In genomic region chr14:86889070-86889804, GRCm38 (mm10) we compare ENCODE assay signal across 28 mouse cellular contexts.
DNase-seq lines count a peak whose midpoint lies in the region; ATAC-seq lines count a peak whose summit lies in the region.
"Had no signal": no experiment of that assay in that cellular context is flagged by ENCODE, and none has a peak within 500 bp of the region (broad histone marks: within the 10 kb centered on the region; RNA-seq: fewer than 3 reads in every experiment).

No protein-coding gene starts in this region.

- intact Hi-C loops in heart, postnatal 10 days (cut with DNase I) = no loop called here

- H3K9me3 ChIP-seq in heart, embryonic 10.5 days = no peaks in the 10 kb centered on the region
- H3K9me3 ChIP-seq in heart, embryonic 16.5 days (replicated peaks; ENCODE audit: control insufficient read depth, low read length) = peaks cover 3% of the 10 kb centered on the region; the same call in 1 of the 2 replicates
- no peaks in the 10 kb centered on the region for H3K9me3 ChIP-seq in lung, embryonic 15.5 days
- H3K9me3 ChIP-seq: forebrain, embryonic 15.5 days; kidney, embryonic 15.5 days; limb, embryonic 15.5 days; liver, embryonic 13.5 days; midbrain, embryonic 13.5 days; neural tube, embryonic 13.5 days had no signal

- H3K36me3 ChIP-seq in heart, embryonic 10.5 days = peaks cover 16% of the 10 kb centered on the region
- peaks cover 3% of the 10 kb centered on the region; the same call in 1 of the 2 replicates for H3K36me3 ChIP-seq in heart, embryonic 16.5 days (ENCODE audit: control insufficient read depth, insufficient read depth)
- H3K36me3 ChIP-seq in lung, embryonic 15.5 days = no peaks in the 10 kb centered on the region; the same call in 1 of the 2 replicates
- H3K36me3 ChIP-seq: forebrain, embryonic 15.5 days; limb, embryonic 15.5 days; midbrain, embryonic 13.5 days; neural tube, embryonic 13.5 days had no signal

- H3K27me3 ChIP-seq in heart, embryonic 10.5 days (ENCODE audit: insufficient read depth, poor library complexity, severe bottlenecking) = no peaks in the 10 kb centered on the region
- H3K27me3 ChIP-seq in heart, embryonic 16.5 days (ENCODE audit: control insufficient read depth, insufficient read depth, low read length) = no peaks in the 10 kb centered on the region
- H3K27me3 ChIP-seq in lung, embryonic 15.5 days = no peaks in the 10 kb centered on the region
- H3K27me3 ChIP-seq: forebrain, embryonic 15.5 days; kidney, embryonic 15.5 days; limb, embryonic 15.5 days; liver, embryonic 13.5 days; midbrain, embryonic 13.5 days; neural tube, embryonic 13.5 days; Patski had no signal

- H3K9ac ChIP-seq in heart, embryonic 16.5 days (ENCODE audit: low read length) = no peak overlapping the region
- H3K9ac ChIP-seq in lung, embryonic 15.5 days = no peak overlapping the region
- H3K9ac ChIP-seq: forebrain, embryonic 15.5 days; kidney, embryonic 15.5 days; limb, embryonic 15.5 days; liver, embryonic 13.5 days; midbrain, embryonic 13.5 days; neural tube, embryonic 13.5 days had no signal

- H3K27ac ChIP-seq in heart, embryonic 10.5 days = 0 out of 2 replicates have a peak overlapping the region, but pooled peaks have one; percentile 42
- H3K27ac ChIP-seq in heart, embryonic 16.5 days (ENCODE audit: low read length) = no peak overlapping the region
- H3K27ac ChIP-seq in lung, embryonic 15.5 days = peak overlapping the region; percentile 48
- H3K27ac ChIP-seq: forebrain, embryonic 10.5 days; forebrain, embryonic 15.5 days; kidney, embryonic 15.5 days; limb, embryonic 15.5 days; liver, embryonic 13.5 days; midbrain, embryonic 13.5 days; neural tube, embryonic 13.5 days; stomach, postnatal 0 days had no signal

- H3K4me3 ChIP-seq in heart, embryonic 10.5 days = no peak overlapping the region
- H3K4me3 ChIP-seq in heart, embryonic 16.5 days (ENCODE audit: low read length) = no peak overlapping the region
- H3K4me3 ChIP-seq in lung, embryonic 15.5 days = no peak overlapping the region
- H3K4me3 ChIP-seq: forebrain, embryonic 10.5 days; forebrain, embryonic 15.5 days; kidney, embryonic 15.5 days; limb, embryonic 15.5 days; liver, embryonic 13.5 days; midbrain, embryonic 13.5 days; neural tube, embryonic 13.5 days had no signal

- 0 out of 2 replicates have a peak overlapping the region, but pooled peaks have one; percentile 5 for H3K4me2 ChIP-seq in heart, embryonic 16.5 days (ENCODE audit: low read depth, low read length)
- H3K4me2 ChIP-seq in lung, embryonic 15.5 days = no peak overlapping the region
- H3K4me2 ChIP-seq: forebrain, embryonic 15.5 days; kidney, embryonic 15.5 days; limb, embryonic 15.5 days; liver, embryonic 13.5 days; midbrain, embryonic 13.5 days; neural tube, embryonic 13.5 days had no signal

- no peak for DNase-seq in heart, embryonic 10.5 days (ENCODE audit: low spot score)
- no peak for DNase-seq in heart, adult 8-10 months (ENCODE audit: low spot score)
- no peak for DNase-seq in heart, postnatal 10 days
- DNase-seq in lung, postnatal 14 days = no peak
- peak; percentile 26 for DNase-seq in lung, postnatal 36 days
- no peak for DNase-seq in adrenal gland, postnatal 10 days
- DNase-seq: cerebellum, adult 2 months; cerebellum, postnatal 14 days; gastrocnemius, postnatal 25 days; kidney, adult 18-20 months; kidney, postnatal 36 days; layer of hippocampus, postnatal 36 days; left cerebral cortex, postnatal 4 days; liver, embryonic 13.5 days; right cerebral cortex, postnatal 4 days; thymus, adult 18-20 months; thymus, postnatal 25 days had no signal

- peaks cover 10% of the 10 kb centered on the region for H3K4me1 ChIP-seq in heart, embryonic 10.5 days
- no peaks in the 10 kb centered on the region; the same call in 1 of the 2 replicates for H3K4me1 ChIP-seq in heart, embryonic 16.5 days (ENCODE audit: control insufficient read depth, insufficient read depth, low read length)
- no peaks in the 10 kb centered on the region for H3K4me1 ChIP-seq in lung, embryonic 15.5 days
- H3K4me1 ChIP-seq: forebrain, embryonic 10.5 days; forebrain, embryonic 15.5 days; kidney, embryonic 15.5 days; limb, embryonic 15.5 days; midbrain, embryonic 13.5 days; neural tube, embryonic 13.5 days had no signal

- WGBS in heart, embryonic 10.5 days = 60% methylated on average over 3 of the region's 3 CpGs
- 45% methylated on average over 3 of the region's 3 CpGs for WGBS in heart, embryonic 16.5 days
- 48% methylated on average over 3 of the region's 3 CpGs for WGBS in lung, embryonic 15.5 days

- ATAC-seq in heart, embryonic 16.5 days (replicated peaks; ENCODE audit: extremely low read depth, insufficient read depth, low FRiP score) = peak; percentile 41; the same call in 1 of the 2 replicates
- peak; percentile 91; the same call in 1 of the 2 replicates for ATAC-seq in lung, embryonic 15.5 days (ENCODE audit: borderline replicate concordance, extremely low read depth, low FRiP score, low TSS enrichment)
- ATAC-seq: forebrain, embryonic 15.5 days; hindbrain, embryonic 16.5 days; midbrain, embryonic 13.5 days; Patski had no signal
